Mouse (Mus musculus) adrenal gland, postnatal 4 days (tissue): ENCODE data around the gene Cyb5d1. TPM values are rescaled to one million over a fixed set of nuclear protein-coding genes. Genes with fewer than 3 reads are reported as not detected.

Source experiments
- DNase-seq, 2 experiments: peaks; one replicate each; pipeline ENCODE4 v3.0.0; 2021 to 2022; ENCODE audit warnings: low spot score in 2 of 2, mixed read lengths in 2 of 2
- total RNA-seq, 2 experiments: library from RNA; stranded (reverse); gene quantifications; 2 replicates each; pipeline ENCODE4 v1.2.3; 2021

The Cyb5d1 gene
- total RNA-seq, 2 experiments from 2014 or later, result 42.0 to 44.3 TPM

GRCm38 (mm10) chr11:69386758-69387157, 8.7 kb downstream of the Cyb5d1 start:
- DNase-seq, result no peak

DNA sequence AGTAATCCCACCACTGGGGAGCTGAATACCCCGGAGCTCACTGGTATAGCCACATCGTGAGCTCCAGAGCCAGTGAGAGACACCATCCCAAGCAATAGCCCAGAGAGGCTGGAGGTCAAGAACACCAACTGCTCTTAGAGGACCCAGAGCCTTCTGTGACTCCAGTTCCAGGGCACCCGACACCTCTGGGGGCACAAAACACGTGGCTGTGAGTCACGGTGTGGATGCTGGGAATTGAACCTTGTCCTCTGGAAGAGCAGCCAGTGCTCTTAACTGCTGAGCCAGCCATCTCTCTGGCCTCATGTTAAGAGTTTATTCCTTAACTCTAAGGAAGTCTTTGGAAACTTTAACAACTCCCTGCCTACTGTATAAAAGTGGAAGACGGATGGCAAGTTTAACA, 10.5 kb downstream of the Cyb5d1 start:
- no peak for DNase-seq

GRCm38 (mm10) chr11:69382478-69383105, 12.8 kb downstream of the Cyb5d1 start:
- no peak for DNase-seq

DNA sequence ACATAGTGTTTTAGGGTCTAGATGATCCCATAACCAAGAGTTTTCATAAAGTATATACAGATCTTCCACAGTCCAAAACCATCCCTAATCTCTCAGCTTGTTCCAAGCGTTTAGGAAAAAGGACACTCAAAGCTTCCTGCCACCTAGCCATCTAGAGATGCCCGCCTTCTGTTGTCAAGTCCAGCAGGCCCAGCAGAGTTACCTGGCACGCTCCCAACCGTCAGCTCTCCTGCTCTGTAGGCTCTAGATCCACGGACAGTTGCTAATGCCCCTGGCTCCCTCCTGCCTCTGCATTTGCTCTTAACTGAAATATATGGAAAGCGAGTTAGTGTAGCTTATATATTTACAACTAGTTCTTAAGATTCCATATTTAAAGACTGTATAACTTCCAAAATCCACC, 14.1 kb downstream of the Cyb5d1 start:
- no peak for DNase-seq

DNA sequence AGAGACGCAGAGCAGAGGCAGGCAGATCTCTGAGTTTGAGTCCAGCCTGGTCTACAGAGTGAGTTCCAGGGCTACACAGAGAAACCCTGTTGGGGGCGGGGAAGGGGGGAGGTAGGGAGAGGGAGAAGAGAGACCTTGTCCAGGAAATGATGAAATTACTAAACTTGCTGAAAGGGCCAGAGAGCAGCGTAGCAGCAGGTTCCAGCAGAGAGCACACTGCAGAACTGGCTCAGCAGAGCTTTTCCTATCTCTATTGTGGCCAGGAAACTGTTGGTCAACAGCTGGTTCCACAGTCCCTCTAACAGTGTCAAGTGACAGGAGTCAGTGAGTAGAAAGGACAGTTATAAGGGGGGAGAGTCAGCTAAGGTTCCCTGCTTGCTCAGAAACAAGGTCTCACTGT, 15.8 kb downstream of the Cyb5d1 start:
- DNase-seq, result no peak

DNA sequence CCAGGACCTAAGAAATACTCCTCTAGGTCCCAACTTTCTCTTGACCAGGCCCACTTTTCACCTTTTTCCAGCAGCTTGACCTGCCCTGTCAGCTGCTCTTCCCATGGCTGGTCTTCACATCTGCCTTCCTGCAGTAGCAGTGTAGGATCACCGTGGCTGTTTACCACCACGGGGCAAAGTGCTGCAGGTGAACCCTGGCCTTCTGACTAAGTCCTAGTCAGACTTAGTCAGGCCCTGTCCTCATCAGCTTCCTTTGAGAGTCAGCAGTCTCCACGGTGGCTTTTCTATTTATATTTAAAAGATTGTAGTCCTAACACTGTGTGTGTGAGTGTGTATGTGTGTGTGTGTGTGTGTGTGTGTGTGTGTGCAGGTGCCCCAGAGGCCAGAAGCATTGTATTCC, 17.7 kb downstream of the Cyb5d1 start:
- no peak for DNase-seq

- DNase-seq, result no peak
Measured at GRCm38 (mm10) chr11:69375646-69376045, 19.8 kb downstream of the Cyb5d1 start.

DNA sequence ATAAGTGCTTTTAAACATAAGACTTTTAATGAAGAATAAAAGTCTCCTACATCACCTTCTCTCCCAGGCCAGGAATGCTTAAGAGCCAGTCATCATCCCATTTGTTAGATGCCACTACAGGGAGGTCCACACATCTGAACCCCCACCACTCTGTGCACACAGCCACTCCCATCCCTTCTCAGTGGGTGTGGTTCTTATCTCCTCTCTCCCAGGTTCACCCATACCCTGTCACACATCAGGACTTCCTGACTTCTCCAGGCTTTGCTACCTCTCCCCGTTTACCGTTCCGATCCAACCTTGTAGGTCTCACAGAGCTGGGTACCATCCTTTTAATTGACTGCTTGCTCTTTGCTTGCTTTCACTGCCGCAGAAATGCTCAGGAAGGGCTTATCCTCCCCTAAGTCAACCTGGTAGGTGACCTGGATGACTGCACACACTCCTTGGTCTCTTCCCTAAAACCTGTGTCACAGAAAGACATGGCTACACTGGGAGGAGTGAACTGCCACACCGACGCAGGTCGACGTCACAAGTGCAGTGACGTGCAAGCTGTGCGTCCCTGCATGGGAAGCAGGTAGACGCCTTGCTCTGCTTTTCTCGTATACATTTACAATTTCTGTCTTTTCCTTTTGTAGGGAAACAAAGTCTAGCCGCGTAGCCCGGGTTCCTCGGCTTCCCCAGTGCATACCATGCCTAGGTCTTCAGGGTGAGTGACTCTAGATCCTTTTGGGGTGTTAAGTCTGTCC, 22.0 kb downstream of the Cyb5d1 start:
- DNase-seq, result no peak

DNA sequence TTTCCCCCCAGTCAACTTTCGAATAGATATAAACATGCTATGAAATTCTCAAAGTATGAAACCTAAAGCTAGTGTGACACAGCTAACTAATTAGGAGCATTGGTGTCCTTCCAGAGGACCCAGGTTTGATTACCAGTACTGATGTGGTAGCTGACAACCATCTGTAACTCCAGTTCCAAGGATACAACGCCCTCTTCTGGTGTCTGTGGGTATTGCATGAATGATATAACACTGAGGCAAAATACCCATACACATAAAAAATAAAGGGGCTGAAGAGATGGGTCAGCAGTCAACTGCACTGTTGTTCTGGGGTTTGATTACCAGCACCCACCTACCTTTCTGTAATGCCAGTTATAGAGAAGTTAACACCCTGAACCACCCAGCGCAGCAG, 22.7 kb downstream of the Cyb5d1 start:
- DNase-seq, result no peak

- DNase-seq, result no peak
Measured at GRCm38 (mm10) chr11:69372056-69372779, 23.2 kb downstream of the Cyb5d1 start.

- no peak for DNase-seq
Measured at GRCm38 (mm10) chr11:69371601-69372000, 23.8 kb downstream of the Cyb5d1 start.

GRCm38 (mm10) chr11:69370817-69371215, 24.6 kb downstream of the Cyb5d1 start:
- DNase-seq, result no peak

GRCm38 (mm10) chr11:69369990-69370816, 25.2 kb downstream of the Cyb5d1 start:
- no peak for DNase-seq

DNA sequence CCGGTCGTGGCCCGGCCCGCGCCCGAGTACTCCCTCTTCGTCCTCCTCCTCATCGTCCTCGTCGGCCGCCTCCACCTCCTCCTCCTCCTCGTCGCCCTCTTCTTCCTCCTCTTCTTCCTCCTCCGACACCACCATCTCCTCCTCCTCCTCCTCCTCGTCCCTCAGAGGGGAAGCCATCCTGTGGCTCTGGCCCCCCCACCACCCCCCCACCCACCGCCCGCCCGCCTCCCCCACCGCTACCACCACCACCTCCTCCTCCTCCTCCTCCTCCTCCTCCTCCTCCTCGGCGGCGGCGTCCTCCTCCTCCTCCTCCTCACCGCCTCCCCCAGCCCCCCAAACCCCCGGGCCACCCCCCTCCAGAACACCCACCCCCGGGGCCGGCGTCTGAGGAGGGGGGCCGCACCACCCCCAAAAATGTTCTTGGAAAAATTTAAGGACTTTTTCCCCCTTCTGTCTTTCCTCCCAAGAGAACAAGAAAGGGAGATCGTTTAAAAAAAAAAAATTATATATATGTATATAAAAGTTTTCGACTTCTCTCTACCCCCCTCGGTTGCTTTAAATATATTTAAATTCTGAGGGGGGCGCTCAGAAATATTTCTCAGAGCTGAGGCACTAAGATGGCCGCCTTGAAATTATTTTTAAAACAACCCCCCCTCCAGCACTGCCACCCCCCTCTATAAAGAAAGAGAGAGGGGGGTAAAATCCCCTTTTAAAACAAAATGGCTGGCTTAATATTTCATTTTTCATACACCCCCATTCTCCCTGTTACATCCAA, 26.0 kb downstream of the Cyb5d1 start, which contains the start of gene Chd3:
Chd3 (minus strand) TSS at position 192 of the 775 bp plus-strand sequence.
- DNase-seq, result no peak

DNA sequence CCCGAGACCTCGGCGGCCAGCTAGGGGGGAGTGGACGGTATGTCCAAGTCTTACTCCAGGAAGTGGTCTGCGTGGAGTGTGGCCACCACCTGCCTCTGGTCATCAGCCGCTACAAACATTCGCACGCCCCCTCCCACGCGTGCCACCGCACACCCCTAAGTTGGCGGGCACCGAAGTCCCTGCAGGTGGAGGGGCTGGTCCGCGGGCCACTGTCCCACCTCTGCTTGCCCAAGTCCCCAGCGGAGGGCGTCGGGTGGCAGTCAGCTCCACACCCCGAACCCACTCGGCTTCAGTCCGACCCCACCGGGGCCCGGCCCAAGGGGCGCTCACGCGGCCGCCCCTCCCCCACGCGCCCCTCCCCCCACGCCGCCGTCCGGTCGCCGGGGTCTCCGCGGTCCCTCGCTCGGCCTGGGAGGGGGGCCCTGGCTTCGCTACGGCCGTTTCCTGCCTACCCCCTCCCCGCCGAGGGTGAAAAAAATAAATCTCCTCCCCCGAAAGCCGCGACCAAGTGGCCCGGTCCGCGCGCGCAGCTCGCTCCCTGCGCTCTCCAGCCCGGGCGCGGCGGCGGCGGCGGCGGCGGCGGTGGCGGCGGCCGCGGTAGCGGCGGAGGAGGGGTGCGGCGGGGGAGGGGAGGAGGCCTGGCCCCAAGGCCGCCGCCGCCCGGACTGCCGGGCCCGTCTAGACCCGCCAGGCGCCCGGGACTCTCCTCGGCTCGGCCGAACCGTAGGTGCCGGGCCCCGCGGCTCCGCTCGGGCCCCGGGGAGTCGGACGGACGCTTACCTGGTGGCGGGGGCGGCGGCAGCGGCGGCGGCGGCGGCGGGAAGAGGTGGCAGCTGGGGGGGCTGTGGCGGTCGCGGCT, 26.8 kb downstream of the Cyb5d1 start:
- no peak for DNase-seq

DNA sequence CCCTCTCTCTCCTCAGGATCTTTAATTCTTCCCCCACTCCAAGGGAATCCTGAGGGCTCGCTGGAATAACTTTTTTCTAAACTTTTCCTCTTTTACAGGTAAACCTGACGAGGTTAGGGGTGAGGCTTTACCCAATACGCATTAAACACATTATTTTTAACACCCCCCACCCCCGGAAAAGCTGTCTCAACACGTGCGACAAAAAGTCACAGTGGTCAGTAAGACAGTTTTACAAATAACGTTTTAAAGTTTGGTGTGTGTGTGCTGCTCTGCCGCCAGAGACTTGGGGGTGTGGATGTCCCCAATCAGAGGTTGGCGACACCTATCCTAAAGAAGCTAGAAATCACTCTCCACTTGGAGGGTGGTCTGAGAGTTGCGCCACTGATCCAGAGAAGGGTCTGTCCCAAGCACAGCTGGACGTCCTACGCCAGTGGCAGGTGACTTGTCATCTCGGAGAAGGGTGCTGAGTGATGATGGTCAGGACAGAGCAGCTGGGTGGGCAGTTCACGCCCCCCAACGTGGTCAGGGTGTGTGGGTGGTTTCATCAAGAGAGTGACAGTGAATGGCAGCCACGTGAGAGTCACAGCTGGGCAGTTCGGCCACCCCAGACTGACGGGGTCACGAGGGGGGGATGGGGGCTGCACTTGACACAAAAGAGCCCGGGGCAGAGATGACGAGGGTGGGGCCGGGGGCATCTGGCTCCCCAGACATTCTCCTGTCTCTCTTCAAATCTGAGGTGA, 27.6 kb downstream of the Cyb5d1 start:
- DNase-seq, result peak in 1 of 2 experiments; percentile 14

DNA sequence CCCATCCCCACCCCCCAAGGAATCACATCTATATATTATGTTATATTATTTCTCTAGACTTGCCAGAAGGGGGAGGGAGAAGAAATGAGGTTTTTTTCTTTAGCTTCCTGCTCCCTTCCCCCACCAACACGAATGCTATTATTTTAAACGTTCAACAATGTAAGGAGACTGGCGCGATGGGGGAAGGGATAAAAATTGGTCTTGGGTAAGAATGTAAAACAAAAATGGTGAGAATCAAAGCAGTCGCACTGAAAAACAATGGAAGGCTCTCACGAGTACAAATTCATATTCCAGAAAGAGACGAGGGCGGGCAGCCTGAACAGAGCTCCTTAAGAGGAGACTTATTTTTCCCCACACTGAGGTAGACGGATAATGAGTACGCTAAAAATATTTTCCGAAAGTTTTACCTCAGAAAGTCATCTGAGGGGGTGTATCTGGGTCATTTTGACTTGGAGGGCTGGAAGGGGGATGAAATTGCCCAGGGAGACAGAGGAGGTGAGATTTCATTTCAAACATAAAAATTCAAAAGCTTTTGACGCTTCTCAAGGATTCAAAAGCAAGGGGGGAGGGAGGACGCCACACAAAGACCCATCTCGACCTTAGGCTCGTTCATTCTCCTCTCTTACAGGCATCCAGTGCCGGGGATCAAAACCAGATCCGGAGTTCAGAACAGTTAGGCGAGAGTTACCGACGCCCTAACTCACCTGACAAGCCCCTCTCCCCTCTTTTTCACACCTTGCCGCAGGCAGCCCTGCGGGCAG, 28.4 kb downstream of the Cyb5d1 start:
- DNase-seq, result no peak
